Mouse (Mus musculus) adrenal gland, adult 8-10 months (tissue): ENCODE data around the gene Defb10. TPM values are rescaled to one million over a fixed set of nuclear protein-coding genes. Genes with fewer than 3 reads are reported as not detected.
"Not testable (repeated sequence)": the region's sequence is repeated elsewhere in the genome, so short reads cannot be mapped to it uniquely, and the experiment has no call there.

Source experiments
- DNase-seq: peaks from one replicate; pipeline ENCODE4 v3.0.0; 2022
- total RNA-seq, 4 experiments: library from RNA; stranded (reverse); gene quantifications; 2 replicates each; pipeline ENCODE4 v1.2.4; 2022

Gene Defb10
- total RNA-seq: not detected

DNA sequence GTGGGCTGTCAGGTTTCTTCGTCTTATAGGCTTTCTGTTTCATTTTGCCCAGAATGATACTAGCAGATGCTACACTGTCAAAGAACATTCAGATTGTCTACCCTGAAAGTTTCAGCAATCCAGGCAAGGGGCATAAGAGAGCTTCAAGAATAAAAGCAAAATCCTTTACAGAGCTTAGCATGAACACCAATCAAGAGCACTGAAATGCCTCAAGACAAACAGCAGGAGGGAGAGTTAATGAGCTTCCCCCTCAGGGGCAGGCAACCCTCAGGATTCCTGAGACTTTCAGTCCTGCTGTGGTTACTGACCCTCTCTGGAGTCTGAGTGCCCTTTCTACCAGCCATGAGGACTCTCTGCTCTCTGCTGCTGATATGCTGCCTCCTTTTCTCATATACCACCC is at the start of gene Defb10:
Defb10 (plus strand) TSS at position 316 of the 400 bp plus-strand sequence.
- not testable (repeated sequence) for DNase-seq

DNA sequence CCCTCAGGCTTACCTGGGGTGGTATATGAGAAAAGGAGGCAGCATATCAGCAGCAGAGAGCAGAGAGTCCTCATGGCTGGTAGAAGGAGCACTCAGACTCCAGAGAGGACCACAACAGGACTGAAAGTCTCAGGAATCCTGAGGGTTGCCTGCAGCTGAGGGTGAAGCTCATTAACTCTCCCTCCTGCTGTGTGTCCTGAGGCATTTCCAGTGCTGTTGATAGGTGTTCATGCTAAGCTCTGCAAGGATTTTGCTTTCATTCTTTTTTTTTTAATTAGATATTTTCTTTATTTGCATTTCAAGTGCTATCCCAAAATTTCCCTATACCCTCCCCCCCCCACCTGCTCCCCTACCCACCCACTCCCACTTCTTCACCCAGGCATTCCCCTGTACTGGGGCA is 26.6 kb downstream of the Defb10 start, which contains the start of gene Defb9:
Defb9 (minus strand) TSS at position 101 of the 400 bp plus-strand sequence.
- DNase-seq: not testable (repeated sequence)

- DNase-seq: not testable (repeated sequence)
These were observed 47.6 kb downstream of the Defb10 start, which contains the start of gene Defb11 for GRCm38 (mm10) chr8:21906290-21906689. TSS of gene Defb11 (minus strand) at chr8:21906412.

Other genes with a start within 250 kb of the Defb10 start
- gene Defa26, start 240.7 kb upstream of the Defb10 start, total RNA-seq: not detected
- not detected for gene Defa17, start 203.1 kb upstream of the Defb10 start, total RNA-seq
- not detected for gene Defa34, start 193.1 kb upstream of the Defb10 start, total RNA-seq
- gene AY761184, start 155.3 kb upstream of the Defb10 start, total RNA-seq: not detected
- not detected for gene Defa24, start 124.4 kb upstream of the Defb10 start, total RNA-seq
- not detected for gene Defb50, start 35.4 kb upstream of the Defb10 start, total RNA-seq
- gene Defb2, start 19.0 kb upstream of the Defb10 start, total RNA-seq: not detected
- not detected for gene Defb9, start 26.5 kb downstream of the Defb10 start, total RNA-seq
- not detected for gene Defb11, start 47.5 kb downstream of the Defb10 start, total RNA-seq
- not detected for gene Defb15, start 73.8 kb downstream of the Defb10 start, total RNA-seq
- gene Defb35, start 79.5 kb downstream of the Defb10 start, total RNA-seq: not detected
- gene Defb13, start 87.9 kb downstream of the Defb10 start, total RNA-seq: not detected
- gene Fam90a1a, start 99.8 kb downstream of the Defb10 start, total RNA-seq: not detected
- not detected for gene Ccdc70, start 110.9 kb downstream of the Defb10 start, total RNA-seq
- gene Atp7b, start 201.4 kb downstream of the Defb10 start, total RNA-seq: 1 to 10 TPM in 3 of 4 experiments, under 1 TPM in 1; 0.96 to 3.2 (median 1.6) TPM
- gene Alg11, start 201.8 kb downstream of the Defb10 start, total RNA-seq: 10 to 100 TPM; 34.4 to 53.6 (median 35.9) TPM